Mouse (Mus musculus) bone marrow, adult 2 months (tissue): ENCODE measurements around the gene Eif3b.

Experiments
- CTCF ChIP-seq: fragments of 200-500 bp; IDR thresholded peaks from 2 replicates; pipeline ENCODE4 v1.5.1; 2011; ENCODE audit warnings: low read length, control low read depth; ENCODE audit not compliant: control insufficient read depth, insufficient read depth
- POLR2A ChIP-seq: fragments of 200-500 bp; IDR thresholded peaks from 2 replicates; pipeline ENCODE4 v1.6.1; 2011; ENCODE audit warnings: low read depth, mild to moderate bottlenecking, control low read depth, low read length, borderline replicate concordance; ENCODE audit not compliant: control insufficient read depth

GRCm38 (mm10) chr5:140405126-140405525 lies 14.0 kb upstream of the Eif3b start:
- TF ChIP-seq CTCF (no peak), POLR2A (no peak)
